Mouse (Mus musculus) left cerebral cortex, postnatal 25 days (tissue): ENCODE results near the gene Hlx. TPM values are rescaled to one million over a fixed set of nuclear protein-coding genes. Genes with fewer than 3 reads are reported as not detected.

Experiments
- DNase-seq, 2 experiments: peaks; one replicate each; pipeline ENCODE4 v3.0.0; 2022; ENCODE audit warnings: low spot score in 2 of 2, mixed read lengths in 1 of 2
- intact Hi-C: fragments of 180-260 bp; cut with DNase I; formaldehyde crosslinking; loops from one replicate; pipeline ENCODE4 v1.15.1; 2025
- total RNA-seq, 2 experiments: library from RNA; stranded (reverse); gene quantifications; 2 replicates each; pipeline ENCODE4 v1.2.3; 2021

Gene Hlx
- total RNA-seq, 2 experiments from 2014 or later, result 1.1 to 1.3 TPM

- DNase-seq, result no peak
- intact Hi-C loops, result no loop called here
These were observed 13.9 kb downstream of the Hlx start for GRCm38 (mm10) chr1:184718261-184719120.

- intact Hi-C loops, result no loop called here
- no peak for DNase-seq
These were observed 14.7 kb downstream of the Hlx start for GRCm38 (mm10) chr1:184717691-184718200.

- intact Hi-C loops, result no loop called here
- no peak for DNase-seq
These were observed 15.3 kb downstream of the Hlx start for GRCm38 (mm10) chr1:184717016-184717568.

- intact Hi-C loops, result no loop called here
- no peak for DNase-seq
These were observed 16.3 kb downstream of the Hlx start for GRCm38 (mm10) chr1:184716117-184716516.

GRCm38 (mm10) chr1:184715693-184716092, 16.7 kb downstream of the Hlx start:
- intact Hi-C loops, result no loop called here

GRCm38 (mm10) chr1:184714515-184714914, 17.9 kb downstream of the Hlx start:
- DNase-seq, result no peak
- intact Hi-C loops, result no loop called here

More at GRCm38 (mm10) chr1:184715693-184716092, 16.7 kb downstream of the Hlx start:
- DNase-seq, result no peak

GRCm38 (mm10) chr1:184713716-184714115, 18.7 kb downstream of the Hlx start:
- intact Hi-C loops, result no loop called here
- no peak for DNase-seq

- DNase-seq, result no peak
- intact Hi-C loops, result no loop called here
These were observed 24.7 kb downstream of the Hlx start for GRCm38 (mm10) chr1:184707532-184708248.

GRCm38 (mm10) chr1:184704901-184705300, 27.5 kb downstream of the Hlx start:
- DNase-seq, result no peak
- intact Hi-C loops, result no loop called here

- no peak for DNase-seq
- intact Hi-C loops, result no loop called here
These were observed 33.1 kb downstream of the Hlx start for GRCm38 (mm10) chr1:184699295-184699694.

GRCm38 (mm10) chr1:184695451-184695850, 37.0 kb downstream of the Hlx start:
- peak in 1 of 2 experiments; percentile 71 for DNase-seq
- intact Hi-C loops, result no loop called here

GRCm38 (mm10) chr1:184692204-184692904, 40.1 kb downstream of the Hlx start:
- intact Hi-C loops, result no loop called here
- no peak for DNase-seq

GRCm38 (mm10) chr1:184691240-184691639, 41.2 kb downstream of the Hlx start:
- intact Hi-C loops, result no loop called here

GRCm38 (mm10) chr1:184688026-184688425, 44.4 kb downstream of the Hlx start:
- no peak for DNase-seq
- intact Hi-C loops, result no loop called here

More at GRCm38 (mm10) chr1:184691240-184691639, 41.2 kb downstream of the Hlx start:
- DNase-seq, result no peak

- intact Hi-C loops, result no loop called here
- no peak for DNase-seq
These were observed 44.9 kb downstream of the Hlx start for GRCm38 (mm10) chr1:184687512-184687911.

GRCm38 (mm10) chr1:184683541-184683940, 48.9 kb downstream of the Hlx start:
- intact Hi-C loops, result no loop called here

GRCm38 (mm10) chr1:184679416-184679965, 52.9 kb downstream of the Hlx start:
- DNase-seq, result no peak
- intact Hi-C loops, result no loop called here

More at GRCm38 (mm10) chr1:184683541-184683940, 48.9 kb downstream of the Hlx start:
- no peak for DNase-seq

- DNase-seq, result no peak
- intact Hi-C loops, result no loop called here
These were observed 54.8 kb downstream of the Hlx start for GRCm38 (mm10) chr1:184677641-184678040.
